Mouse (Mus musculus) cerebellum, adult 8-10 months (tissue): ENCODE measurements at regions not wholly inside any gene's neighbourhood (a gene's known extent, or its start where the extent isn't known, plus 50 kb on each side); places are given as distances from the start of the nearest gene placed in this dataset.

Source experiments
- DNase-seq: peaks from one replicate; pipeline ENCODE4 v3.0.0; 2022

- peak; percentile 3 for DNase-seq
Measured at GRCm38 (mm10) chr14:92958138-92958537, 932.3 kb downstream of the Pcdh9 start.

GRCm38 (mm10) chr14:92955485-92955884, 935.0 kb downstream of the Pcdh9 start:
- no peak for DNase-seq

DNA sequence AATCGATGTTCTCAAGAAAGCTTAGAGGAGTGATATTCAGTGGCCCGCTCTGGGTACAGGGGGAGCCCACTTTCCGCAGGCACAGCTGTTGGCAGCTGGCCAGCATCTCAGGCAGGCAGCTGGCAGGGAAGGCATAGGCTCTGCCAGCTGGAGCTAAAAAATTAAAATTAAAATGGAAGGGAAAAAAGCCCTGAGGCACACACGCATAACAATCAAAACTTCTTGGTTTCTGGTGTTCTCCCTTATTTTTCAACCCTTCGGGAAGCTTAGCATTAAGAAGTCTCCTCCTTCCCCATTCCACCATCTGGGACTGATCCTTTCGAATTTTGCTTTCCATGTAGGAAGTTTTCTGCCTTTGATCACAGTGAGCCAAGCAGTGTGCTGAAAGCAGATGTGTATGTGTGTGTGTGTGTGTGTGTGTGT, 982.8 kb downstream of the Pcdh9 start:
- no peak for DNase-seq

DNA sequence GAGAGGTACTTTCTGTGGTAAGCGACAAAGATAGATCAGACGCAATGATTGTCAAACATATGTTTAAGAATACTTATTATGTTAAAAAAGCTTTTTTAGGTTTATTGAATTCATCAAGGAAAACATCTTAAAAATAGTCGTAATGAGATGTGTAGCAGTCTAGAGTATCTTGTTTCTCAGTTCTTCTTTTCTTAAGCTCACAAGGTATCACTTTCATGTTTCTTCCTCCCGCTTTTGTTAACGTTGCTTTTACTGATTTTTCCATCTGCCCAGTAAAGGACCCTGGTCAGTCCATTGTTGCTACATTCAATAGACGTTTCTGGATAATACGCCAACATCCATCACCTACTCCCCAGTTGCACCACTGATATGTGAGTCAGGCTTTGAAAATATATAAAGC, 1015.9 kb downstream of the Pcdh9 start:
- no peak for DNase-seq

DNA sequence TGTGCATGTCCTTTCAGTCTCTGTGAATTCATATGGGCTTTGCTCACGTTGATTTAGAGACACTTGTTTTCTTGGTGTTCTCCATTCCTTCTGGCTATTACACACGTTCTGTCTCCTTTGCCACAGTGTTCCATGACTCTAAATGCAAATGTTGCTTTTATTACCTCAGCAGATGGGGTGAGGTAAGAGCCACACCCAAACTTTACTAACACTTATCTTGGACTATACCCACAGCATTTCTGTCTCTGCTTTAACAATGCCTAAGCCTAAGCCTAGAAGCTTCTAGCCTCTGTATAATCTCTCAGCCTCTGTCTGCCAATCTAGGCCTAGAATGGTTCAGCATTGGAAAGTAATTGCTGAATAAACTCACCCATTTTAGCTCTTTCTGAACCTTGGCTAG, 1024.0 kb downstream of the Pcdh9 start:
- DNase-seq, result no peak

- DNase-seq, result no peak
Measured at GRCm38 (mm10) chr14:92862942-92863341, 1027.5 kb downstream of the Pcdh9 start.

DNA sequence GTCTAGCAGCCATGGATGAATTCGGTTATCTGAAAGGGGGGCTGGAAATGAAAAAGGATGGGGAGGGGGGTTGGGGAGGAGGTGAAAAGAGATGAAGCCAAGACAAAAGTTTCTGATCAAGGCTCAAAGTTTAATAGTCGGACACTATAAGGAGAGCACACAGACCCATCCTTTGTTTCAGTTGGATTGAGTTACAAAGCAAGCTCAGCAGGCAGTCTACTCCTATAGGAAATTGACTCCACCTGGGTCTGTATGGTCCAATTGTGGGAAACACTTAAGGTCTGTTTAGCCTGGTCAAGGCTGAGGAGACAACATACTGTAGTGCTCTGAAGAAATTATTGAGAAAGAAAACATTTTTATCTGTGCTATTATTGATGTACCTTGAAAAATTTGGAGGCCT, 1029.8 kb downstream of the Pcdh9 start:
- DNase-seq, result no peak

DNA sequence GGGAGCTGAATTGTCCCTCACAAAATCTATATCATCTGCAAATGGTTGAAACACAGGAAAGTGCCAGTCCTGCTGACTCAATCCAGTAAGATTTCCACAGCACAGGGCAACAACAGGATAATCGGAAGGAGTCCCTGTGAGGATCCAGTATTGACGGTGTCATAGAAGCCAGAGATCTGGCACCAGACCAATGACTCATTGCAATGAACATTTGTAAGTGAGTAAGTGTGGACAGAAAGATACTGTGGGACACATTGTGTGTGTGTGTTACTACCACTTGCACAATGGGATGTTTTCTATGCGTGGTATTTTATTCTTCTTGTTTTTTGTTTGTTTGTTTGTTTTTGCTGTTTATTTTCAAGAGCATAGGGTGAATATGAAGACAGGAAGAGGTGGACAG, 1056.8 kb downstream of the Pcdh9 start:
- DNase-seq, result no peak

DNA sequence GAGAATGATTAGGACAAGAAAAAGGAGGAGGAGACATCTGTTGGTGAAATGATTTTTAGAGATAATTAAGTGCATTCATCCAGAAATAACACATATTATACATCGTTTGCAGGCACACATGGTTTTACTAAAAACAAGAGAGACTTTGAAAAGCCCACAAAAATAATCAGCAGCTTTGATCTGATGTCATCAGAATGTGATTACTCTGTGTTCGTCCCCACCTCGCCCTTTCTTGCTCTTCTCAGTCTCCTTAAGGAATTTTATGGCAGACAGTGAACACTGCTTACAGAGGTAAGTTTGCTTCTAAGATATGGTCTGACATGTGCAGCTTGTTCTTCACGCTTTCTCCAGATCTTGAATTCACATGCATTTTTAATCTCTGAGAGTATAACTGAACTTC, 1061.3 kb downstream of the Pcdh9 start:
- no peak for DNase-seq

- no peak for DNase-seq
Measured at GRCm38 (mm10) chr14:92826576-92827284, 1063.7 kb downstream of the Pcdh9 start.

DNA sequence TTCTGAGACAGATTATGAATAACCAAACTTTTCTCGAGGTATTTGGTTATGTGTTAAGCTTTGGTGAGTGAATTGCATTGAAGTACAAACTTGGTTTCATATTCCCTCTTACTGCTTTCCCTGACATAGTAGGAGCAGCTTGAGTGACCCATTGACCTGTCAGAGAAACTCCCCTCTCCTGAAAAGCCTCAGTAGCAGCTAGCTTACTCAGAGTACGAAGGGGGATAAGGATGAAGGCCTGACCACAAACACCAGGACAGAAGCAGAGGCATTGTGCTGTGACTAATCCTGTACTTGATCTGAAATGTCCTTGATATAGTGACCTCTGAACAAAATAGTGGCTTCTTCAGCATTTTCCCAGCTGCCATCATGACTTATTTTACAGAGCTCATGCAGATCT, 1070.4 kb downstream of the Pcdh9 start:
- no peak for DNase-seq
